Comparison of ENCODE assay signal across 15 mouse cellular contexts in the genomic region with DNA sequence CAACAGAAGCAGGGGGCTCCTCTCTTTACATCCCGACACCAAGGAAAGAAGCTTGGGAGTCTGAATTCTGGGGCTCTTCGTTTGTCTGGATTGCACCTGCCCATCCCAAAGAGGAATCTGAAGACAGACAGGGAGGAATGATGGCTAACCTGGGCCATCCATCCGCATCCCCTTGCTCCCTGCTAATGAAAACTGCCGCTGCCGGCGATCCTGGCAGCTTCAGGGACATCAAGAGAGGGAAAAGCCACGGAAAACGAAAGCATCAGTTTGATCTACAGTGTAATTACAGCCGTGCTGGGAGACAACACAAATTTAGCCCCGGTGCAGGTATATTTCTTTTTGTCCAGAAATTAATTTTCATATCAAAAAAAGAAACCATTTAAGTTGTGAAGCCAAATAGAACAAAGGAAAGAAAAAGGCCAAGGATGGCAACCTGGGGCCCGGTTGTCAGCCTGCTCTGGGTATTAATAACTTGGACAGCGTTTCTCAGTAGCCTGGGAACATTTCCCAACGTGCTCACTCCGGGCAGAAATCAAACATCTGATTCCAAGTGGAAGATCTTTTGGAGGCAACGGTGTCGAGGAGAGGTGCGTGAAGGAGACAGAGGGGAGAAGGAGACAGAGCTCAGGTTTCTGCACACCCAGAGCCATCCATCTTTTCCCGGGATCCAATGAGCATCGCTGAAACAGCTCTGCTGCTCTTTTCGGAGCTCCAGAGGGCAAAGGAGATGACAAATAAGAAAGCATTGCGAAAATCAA.
A peak's percentile ranks its signal among the peaks of the same experiment; 100 is the strongest.
DNase-seq lines count a peak whose midpoint lies in the region; ATAC-seq and TF ChIP-seq lines count a peak whose summit lies in the region.
"Had no signal": no experiment of that assay in that cellular context is flagged by ENCODE, and none has a peak within 500 bp of the region (broad histone marks: within the 10 kb centered on the region; RNA-seq: fewer than 3 reads in every experiment).

No protein-coding gene starts in this region.

- H3K4me1 ChIP-seq in kidney, postnatal 0 days (replicated peaks; ENCODE audit: insufficient read depth, low read length) = no peaks in the 10 kb centered on the region
- no peaks in the 10 kb centered on the region for H3K4me1 ChIP-seq in kidney, embryonic 16.5 days (ENCODE audit: insufficient read depth, low read length)
- peaks cover 9% of the 10 kb centered on the region; the same call in 1 of the 2 replicates for H3K4me1 ChIP-seq in hindbrain, postnatal 0 days (ENCODE audit: insufficient read depth, low read length)
- H3K4me1 ChIP-seq: embryonic facial prominence, embryonic 15.5 days; limb, embryonic 13.5 days; stomach, embryonic 15.5 days had no signal

- H3K9ac ChIP-seq in kidney, postnatal 0 days (ENCODE audit: low read depth, low read length) = no peak overlapping the region
- no peak overlapping the region for H3K9ac ChIP-seq in kidney, embryonic 16.5 days (replicated peaks; ENCODE audit: low read length)
- H3K9ac ChIP-seq in hindbrain, postnatal 0 days (replicated peaks; ENCODE audit: low read length) = 0 out of 2 replicates have a peak overlapping the region, but pooled peaks have one; percentile 21
- H3K9ac ChIP-seq: embryonic facial prominence, embryonic 15.5 days; forebrain, embryonic 13.5 days; limb, embryonic 13.5 days; liver, postnatal 0 days; stomach, embryonic 15.5 days had no signal

- H3K27me3 ChIP-seq in kidney, postnatal 0 days (ENCODE audit: insufficient read depth, low read length) = no peaks in the 10 kb centered on the region
- H3K27me3 ChIP-seq in kidney, embryonic 16.5 days (ENCODE audit: insufficient read depth, low read length) = no peaks in the 10 kb centered on the region
- no peaks in the 10 kb centered on the region for H3K27me3 ChIP-seq in hindbrain, postnatal 0 days (ENCODE audit: insufficient read depth, low read length)
- H3K27me3 ChIP-seq: CH12.LX; embryonic facial prominence, embryonic 15.5 days; stomach, embryonic 15.5 days had no signal

- WGBS in kidney, postnatal 0 days = 46% methylated on average over 21 of the region's 21 CpGs
- WGBS in kidney, embryonic 16.5 days = 45% methylated on average over 21 of the region's 21 CpGs
- WGBS in hindbrain, postnatal 0 days = 42% methylated on average over 21 of the region's 21 CpGs

- no peak overlapping the region for H3K27ac ChIP-seq in kidney, postnatal 0 days
- no peak overlapping the region for H3K27ac ChIP-seq in kidney, embryonic 16.5 days (ENCODE audit: low read length)
- H3K27ac ChIP-seq in hindbrain, postnatal 0 days = peak overlapping the region; percentile 48; the same call in 1 of the 2 replicates
- H3K27ac ChIP-seq: embryonic facial prominence, embryonic 15.5 days; forebrain, embryonic 13.5 days; limb, embryonic 13.5 days; stomach, embryonic 15.5 days had no signal

- H3K36me3 ChIP-seq in kidney, postnatal 0 days (ENCODE audit: insufficient read depth, low read length) = no peaks in the 10 kb centered on the region
- no peaks in the 10 kb centered on the region for H3K36me3 ChIP-seq in kidney, embryonic 16.5 days (ENCODE audit: insufficient read depth, low read length)
- no peaks in the 10 kb centered on the region for H3K36me3 ChIP-seq in hindbrain, postnatal 0 days (ENCODE audit: insufficient read depth, low read length)
- H3K36me3 ChIP-seq: embryonic facial prominence, embryonic 15.5 days; limb, embryonic 13.5 days; stomach, embryonic 15.5 days had no signal

- no peak for TF ChIP-seq CTCF in kidney, postnatal 0 days (IDR thresholded peaks at IDR 0.05; ENCODE audit: low read depth)
- no peak for TF ChIP-seq CTCF in hindbrain, postnatal 0 days (IDR thresholded peaks at IDR 0.05; ENCODE audit: low read depth)

- no peak for ATAC-seq in kidney, postnatal 0 days (replicated peaks; ENCODE audit: low FRiP score, low read depth)
- ATAC-seq in kidney, embryonic 16.5 days (ENCODE audit: low FRiP score, low TSS enrichment) = no peak
- no peak for ATAC-seq in hindbrain, postnatal 0 days
- ATAC-seq: forebrain, embryonic 13.5 days; liver, postnatal 0 days had no signal

- no peak overlapping the region for H3K4me3 ChIP-seq in kidney, postnatal 0 days (replicated peaks; ENCODE audit: low read depth, low read length)
- H3K4me3 ChIP-seq in kidney, embryonic 16.5 days (ENCODE audit: low read length) = no peak overlapping the region
- no peak overlapping the region for H3K4me3 ChIP-seq in hindbrain, postnatal 0 days (ENCODE audit: low read length)
- H3K4me3 ChIP-seq: embryonic facial prominence, embryonic 15.5 days; forebrain, embryonic 13.5 days; limb, embryonic 13.5 days; stomach, embryonic 15.5 days had no signal

- DNase-seq in kidney, postnatal 0 days (ENCODE audit: low spot score) = no peak
- DNase-seq in cerebellum, adult 18-20 months = peak; percentile 70 to 73
- peak; percentile 65 for DNase-seq in cerebellum, postnatal 10 days
- peak; percentile 23 for DNase-seq in hindbrain, postnatal 0 days (ENCODE audit: low spot score)
- DNase-seq in c-Kit-positive CD71-positive TER-119-positive erythroid progenitor cells, embryonic 14.5 days (ENCODE audit: low spot score) = no peak
- DNase-seq in urinary bladder, postnatal 4 days (ENCODE audit: low spot score in 2 of 2) = no peak
- DNase-seq: kidney, postnatal 14 days; liver, postnatal 0 days; thymus, postnatal 36 days had no signal

- peak overlapping the region; percentile 19; the same call in 1 of the 2 replicates for H3K4me2 ChIP-seq in kidney, postnatal 0 days (ENCODE audit: low read length)
- no peak overlapping the region for H3K4me2 ChIP-seq in kidney, embryonic 16.5 days (replicated peaks; ENCODE audit: low read depth, low read length)
- peak overlapping the region; percentile 25; the same call in 1 of the 2 replicates for H3K4me2 ChIP-seq in hindbrain, postnatal 0 days (ENCODE audit: low read depth, low read length)
- H3K4me2 ChIP-seq: embryonic facial prominence, embryonic 15.5 days; forebrain, embryonic 13.5 days; limb, embryonic 13.5 days; stomach, embryonic 15.5 days had no signal

- no peaks in the 10 kb centered on the region for H3K9me3 ChIP-seq in kidney, postnatal 0 days (replicated peaks; ENCODE audit: low read length)
- H3K9me3 ChIP-seq in kidney, embryonic 16.5 days (ENCODE audit: low read length) = no peaks in the 10 kb centered on the region
- no peaks in the 10 kb centered on the region for H3K9me3 ChIP-seq in hindbrain, postnatal 0 days (ENCODE audit: low read length)
- H3K9me3 ChIP-seq: embryonic facial prominence, embryonic 15.5 days; forebrain, embryonic 13.5 days; limb, embryonic 13.5 days; stomach, embryonic 15.5 days had no signal

Comparison
In these comparisons a context has a peak if more than half of its experiments do, and no peak if none do; other contexts are left out.
1. DNase-seq: peak in cerebellum, adult 18-20 months (2 of 2), cerebellum, postnatal 10 days (2 of 2) and hindbrain, postnatal 0 days (single experiment); none in kidney, postnatal 0 days (single experiment), c-Kit-positive CD71-positive TER-119-positive erythroid progenitor cells, embryonic 14.5 days (single experiment) and urinary bladder, postnatal 4 days (0 of 2).